Mouse (Mus musculus) lung, adult 2 months (tissue): Measurements from ENCODE around the gene Dgkq.

Experiments
- CTCF ChIP-seq: fragments of 200-500 bp; IDR thresholded peaks from 2 replicates; pipeline ENCODE4 v1.5.1; 2011; ENCODE audit warnings: mild to moderate bottlenecking, low read length, control low read depth; ENCODE audit not compliant: insufficient read depth
- POLR2A ChIP-seq: fragments of 200-500 bp; IDR thresholded peaks from 2 replicates; pipeline ENCODE4 v1.6.1; 2011; ENCODE audit warnings: low read depth, mild to moderate bottlenecking, control low read depth, low read length, borderline replicate concordance; ENCODE audit errors: extremely low read depth

DNA sequence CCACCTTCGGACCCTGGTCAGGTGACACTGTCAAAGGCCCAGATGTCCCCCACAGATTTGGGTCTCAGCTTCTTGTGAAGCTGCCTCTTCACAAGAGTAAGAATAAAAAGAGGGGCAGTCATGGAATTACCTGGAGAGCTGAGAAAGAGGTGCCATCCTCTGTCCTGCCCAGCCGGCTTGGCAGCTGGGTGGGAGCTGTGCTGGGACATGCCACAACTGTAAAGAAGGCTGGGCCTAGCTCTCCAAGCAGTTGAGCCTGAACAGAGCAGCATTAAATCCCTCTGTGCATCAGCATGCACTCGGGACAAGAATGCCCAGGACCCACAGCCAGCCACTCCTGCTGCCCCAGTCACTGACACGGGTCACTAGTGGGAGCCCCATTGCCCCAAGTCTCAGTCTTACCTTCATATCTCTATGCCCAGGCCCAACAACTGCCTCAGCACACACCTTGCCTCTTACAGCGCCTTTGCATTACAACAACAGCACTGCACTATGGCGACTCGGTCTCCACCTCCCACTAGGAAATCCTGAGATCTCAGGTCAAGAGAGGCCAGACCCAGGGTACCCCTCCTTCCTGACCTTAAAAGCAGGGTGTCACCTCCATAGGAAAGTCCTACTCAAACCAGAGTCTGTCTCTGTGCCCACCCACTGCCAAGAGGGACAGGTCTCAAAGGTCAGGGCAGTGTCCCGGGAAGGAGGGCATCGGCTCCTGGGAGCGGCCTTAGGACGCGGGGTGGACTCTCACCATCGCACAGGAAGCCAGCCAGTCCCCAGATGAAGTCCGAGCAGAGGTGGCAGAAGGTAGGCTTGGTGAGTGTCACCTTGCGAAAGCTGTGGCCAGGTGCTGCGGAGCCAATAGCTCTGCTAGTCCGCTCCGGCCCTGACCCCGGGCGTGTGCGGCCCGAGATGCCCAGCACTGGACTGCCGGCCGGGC, 9.5 kb downstream of the Dgkq start, which contains the start of gene Idua:
- no peak for TF ChIP-seq POLR2A
- TF ChIP-seq CTCF, result no peak
